Mouse (Mus musculus) kidney, adult 9 months (tissue): ENCODE results near the gene Aym1.
"Not testable (repeated sequence)": the region's sequence is repeated elsewhere in the genome, so short reads cannot be mapped to it uniquely, and the experiment has no call there.

Experiments used
- DNase-seq: peaks from one replicate; pipeline ENCODE4 v3.0.0; 2022

Aym1 gene

DNA sequence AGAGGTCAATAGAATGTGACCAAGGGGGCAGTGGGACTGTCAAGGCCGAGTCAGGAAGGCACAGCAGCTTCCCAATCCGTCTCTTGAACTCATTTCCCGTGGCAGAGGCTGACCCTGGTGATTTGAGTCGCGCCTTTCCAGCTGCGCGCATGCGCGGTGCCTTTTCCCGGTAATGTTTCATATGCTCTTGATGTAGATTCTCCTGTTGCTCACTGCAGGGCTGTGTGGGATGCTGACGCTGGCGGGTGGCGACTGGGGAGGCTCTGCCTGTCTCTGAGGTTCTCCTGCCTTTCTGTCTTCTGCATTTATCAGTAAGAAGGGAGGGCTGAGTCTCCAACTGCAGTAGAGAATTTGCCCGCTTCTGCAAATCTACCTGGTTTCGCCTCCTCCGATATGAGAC, 2.8 kb upstream of the Aym1 start:
- no peak for DNase-seq

DNA sequence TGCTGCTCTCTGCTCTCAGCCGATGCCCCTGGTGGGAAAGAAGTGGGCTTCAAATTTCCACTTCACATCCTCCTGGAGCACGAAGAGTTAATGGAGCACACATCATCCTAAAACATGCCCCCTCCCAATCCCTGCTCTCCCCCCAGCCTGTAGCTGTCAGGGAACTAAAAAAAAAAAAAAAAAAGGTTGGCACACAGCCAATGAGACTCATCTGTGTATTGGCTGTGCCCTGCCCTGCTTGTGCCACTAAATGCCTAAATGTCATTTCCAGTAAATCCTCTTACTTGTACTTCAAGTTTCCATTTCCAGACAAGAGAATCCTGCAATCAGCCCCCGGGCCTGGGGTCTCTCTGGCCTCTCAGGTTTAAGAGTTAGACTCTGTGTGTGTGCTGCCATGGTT, 562 bp downstream of the Aym1 start:
- no peak for DNase-seq

DNA sequence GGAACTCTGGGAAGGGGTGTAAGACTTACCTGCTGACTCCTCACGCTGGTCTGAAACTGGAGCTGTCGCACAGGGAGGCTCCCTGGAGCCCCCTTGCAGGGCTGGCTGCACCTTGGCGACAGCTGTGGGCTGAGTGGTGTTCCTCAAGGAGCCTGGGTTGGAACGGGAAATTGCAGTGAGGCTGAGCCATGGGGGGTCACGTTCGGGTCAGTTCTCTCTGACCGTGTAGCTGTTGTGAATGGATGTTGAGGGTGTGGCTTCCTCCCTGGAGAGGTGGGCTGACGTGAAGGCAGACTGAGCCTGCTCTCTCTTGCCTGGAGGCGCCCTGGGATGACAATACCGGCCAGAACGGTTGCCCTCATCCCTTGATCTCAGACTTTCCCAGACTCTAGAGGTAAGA, 1.7 kb downstream of the Aym1 start:
- DNase-seq: peak; percentile 19

DNA sequence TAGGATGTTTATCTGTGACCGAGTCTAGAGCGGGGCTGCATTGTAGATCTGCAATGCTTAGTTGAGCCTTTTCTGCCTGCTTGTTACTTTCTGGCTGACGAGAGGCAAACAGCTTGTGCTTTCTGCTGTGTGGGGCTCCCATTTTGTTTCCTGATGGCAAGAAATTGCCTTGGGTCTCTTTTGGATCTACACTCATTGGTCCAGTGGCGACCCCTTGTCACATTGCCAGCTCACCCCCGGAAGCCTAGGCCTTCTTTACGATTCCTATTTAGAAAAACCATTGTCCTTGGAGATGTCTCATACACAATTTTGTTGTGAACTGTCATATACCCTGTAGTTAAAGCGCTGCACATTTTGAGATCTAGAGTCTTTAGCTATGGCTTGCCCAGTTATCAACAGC, 4.2 kb downstream of the Aym1 start:
- no peak for DNase-seq

DNA sequence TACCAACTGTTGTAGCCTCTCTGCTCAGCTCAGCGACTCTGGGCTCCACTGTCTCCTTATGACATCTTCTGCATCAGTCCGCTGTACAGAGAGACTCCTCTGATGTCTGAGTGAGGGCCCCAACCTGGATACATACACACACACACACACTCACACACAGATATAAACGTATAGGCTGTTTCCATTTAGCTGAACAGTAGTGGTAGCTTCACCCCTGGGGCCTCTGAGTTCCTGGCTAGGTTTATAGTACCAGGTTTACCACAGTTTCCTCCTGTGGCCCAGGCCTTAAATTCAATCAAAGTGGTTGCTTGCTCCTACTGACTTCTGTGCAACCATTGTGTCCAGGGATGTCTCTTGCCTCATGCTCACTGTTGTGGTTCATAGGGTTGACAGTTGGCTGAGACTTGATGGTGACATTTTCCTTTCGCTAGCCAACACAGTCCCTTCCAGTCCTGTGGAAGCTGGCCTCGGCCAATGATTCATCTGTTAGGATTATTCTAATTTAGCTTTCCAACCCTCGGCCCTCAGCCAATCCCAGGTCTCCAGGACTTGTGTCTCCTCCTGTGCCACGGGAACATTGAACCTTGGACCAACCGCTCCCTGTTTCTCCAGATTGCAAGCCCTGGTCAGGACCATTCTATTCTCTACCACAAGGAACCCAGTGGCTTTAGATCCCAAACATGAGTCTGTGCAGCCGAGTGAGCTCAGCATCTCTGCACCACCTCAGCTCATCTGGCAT, 5.3 kb downstream of the Aym1 start:
- DNase-seq: peak; percentile 60

DNA sequence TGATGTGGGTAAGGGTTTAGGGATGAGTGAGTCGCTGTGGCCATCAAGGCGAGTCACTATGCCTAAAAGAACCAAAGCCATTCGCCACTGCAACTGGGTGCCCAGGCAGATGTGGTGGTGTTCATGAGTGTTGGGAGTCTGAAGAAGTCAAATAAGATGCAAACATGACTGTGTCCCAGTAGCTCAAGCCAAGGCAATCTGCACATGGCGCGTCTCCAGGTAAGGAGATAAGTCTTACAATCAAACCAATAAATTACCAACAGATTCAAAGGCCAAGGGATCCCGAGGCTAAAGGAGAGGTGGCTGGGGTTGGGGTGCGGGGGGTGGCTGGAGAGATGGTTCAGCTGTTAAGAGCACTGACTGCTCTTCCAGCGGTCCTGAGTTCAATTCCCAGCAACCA, 6.1 kb downstream of the Aym1 start:
- DNase-seq: no peak

DNA sequence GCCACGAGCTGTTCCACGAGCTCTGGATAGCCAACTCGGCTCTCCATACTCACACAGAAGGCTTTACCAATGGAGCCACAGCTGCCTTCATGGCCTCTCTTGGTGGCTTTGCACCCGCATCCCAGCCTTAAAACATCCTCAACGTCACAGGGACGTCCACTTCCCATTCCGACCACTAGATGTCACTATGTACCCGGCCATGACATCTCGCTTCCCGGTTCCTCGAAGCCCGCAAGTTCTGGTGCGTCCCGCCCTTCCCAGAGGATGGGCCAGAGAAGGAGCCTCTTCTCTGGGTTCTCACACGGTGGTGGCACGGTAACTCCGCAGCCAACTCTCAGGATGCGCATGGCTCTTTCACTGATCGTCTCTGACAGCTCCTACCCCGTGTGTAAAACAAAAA, 8.8 kb downstream of the Aym1 start:
- DNase-seq: peak; percentile 74

DNA sequence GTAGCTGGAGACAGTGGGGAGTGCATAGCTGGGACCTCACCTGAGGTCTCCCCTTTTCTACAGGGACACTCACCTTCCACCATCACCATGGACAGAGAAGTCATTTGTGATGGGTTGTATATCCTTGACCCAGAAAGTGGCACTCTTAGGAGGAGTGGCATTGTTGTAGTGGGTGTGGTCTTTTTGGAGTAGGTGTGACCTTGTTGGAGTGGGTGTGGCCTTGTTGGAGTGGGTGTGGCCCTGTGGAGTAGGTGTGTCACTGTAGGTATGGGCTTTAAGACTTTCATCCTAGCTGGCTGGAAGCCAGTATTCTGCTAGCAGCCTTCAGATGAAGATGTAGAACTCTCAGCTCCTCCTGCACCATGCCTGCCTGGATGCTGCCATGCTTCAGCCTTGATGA, 10.6 kb downstream of the Aym1 start:
- not testable (repeated sequence) for DNase-seq

DNA sequence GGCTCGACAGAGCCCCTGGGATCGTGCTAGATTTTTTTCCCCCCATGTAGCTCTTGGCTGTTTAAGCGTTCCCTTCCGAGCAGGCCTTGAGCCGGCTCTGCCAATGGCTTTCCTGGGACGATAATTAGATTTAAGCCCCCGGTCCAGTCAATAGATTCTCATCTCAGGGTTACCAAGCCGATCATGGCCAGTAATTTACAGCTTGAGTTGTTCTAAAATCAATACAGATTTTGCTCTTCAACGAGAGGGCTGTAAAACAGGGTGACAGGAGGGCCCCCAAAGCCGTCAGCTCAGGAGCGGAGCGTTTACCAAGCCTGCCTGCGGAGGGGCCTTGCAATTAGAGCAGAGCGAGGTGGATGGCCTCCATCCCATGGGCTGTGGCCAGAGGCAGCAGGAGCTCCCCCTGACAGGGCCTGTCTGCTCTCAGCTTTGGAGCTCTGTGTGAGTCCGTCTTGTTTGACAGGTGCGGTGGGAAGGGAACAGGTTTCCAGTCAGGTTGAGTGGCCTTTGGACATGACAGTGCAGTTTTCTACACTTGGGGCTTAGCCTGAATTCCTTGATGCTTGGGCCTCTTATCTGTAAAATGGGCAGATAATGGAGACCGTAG, 12.3 kb downstream of the Aym1 start:
- no peak for DNase-seq

DNA sequence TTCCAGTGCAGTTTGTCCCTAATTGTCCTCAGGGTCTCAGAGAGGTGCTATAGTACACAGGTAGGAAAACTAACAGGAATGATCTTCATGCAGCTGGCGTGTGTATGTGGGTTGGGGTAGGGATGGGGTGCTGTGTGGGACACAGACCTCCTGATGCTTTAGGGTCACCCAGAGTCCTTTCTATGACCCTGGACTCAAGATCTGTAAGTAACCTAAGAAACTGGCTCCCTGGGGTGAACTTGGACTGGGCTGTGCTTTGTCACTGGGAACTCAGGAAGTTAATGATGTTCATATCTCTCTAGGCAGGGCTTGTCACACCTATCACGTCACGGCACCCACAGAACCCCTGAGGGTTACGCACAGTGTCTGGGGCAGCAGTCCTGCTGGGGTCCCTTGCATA, 15.4 kb downstream of the Aym1 start:
- no peak for DNase-seq

DNA sequence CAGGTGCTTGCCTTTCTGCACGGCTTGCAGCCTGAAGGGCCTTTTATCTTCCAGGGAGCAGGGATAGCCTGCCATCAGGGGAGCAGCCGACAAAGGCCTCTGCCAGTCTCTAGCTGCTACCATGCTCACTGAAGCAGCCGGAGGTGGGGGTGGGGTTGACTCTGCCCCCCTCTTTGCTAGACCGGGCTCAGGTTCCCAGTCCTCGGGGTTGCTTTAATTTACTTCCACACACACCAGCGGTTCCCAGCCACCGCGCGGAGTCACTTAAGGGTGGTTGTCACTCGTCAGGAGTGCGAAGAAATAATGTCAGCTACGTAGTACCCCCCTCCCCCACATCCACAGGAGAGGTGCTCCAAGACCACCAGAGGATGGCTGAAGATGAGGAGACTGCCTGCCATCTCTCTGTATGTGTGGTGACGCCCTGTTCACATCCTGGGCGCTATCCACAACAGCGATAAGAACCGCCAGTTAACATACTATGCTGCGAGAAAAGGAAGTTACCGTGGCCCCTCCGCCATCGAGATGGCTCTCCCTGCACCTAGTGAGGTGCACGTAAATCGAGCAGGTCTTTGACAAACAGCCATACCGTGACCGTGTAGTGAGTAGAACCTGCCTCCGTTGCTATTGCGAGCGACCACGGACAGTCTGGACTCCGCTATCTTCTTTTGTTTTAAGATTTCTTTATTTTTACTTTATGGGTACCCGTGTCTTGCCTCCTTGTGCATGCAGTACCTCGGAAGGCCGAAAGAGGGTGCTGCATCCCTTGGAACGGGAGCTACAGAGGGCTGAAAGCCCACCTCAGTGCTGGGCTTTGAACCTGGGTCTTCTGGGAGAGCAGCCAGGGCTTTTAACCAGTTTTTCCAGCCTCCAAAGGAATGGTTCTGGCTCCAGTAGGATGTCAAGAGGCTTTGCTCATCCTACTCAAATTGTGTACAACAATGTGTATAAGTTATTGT, 16.2 kb downstream of the Aym1 start:
- peak; percentile 27 for DNase-seq

DNA sequence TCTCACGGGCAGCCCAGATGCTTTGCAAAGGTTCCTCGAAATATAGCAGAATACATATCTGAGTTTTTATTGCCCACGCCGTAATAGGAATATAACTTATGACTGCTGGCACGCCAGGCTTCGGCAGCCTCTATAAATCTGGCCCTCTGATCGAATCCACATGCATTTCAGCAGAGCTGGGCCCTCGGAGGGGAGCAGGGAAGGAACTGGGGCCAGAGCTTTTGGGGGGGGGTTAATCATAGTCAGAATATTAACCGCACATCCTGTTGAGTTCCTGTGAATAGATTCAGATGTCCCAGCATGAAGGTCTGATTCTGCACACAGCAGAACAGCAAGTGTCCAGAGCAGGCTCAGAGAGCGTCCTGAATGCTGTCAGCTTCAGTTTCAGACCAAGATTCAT, 17.2 kb downstream of the Aym1 start:
- no peak for DNase-seq

DNA sequence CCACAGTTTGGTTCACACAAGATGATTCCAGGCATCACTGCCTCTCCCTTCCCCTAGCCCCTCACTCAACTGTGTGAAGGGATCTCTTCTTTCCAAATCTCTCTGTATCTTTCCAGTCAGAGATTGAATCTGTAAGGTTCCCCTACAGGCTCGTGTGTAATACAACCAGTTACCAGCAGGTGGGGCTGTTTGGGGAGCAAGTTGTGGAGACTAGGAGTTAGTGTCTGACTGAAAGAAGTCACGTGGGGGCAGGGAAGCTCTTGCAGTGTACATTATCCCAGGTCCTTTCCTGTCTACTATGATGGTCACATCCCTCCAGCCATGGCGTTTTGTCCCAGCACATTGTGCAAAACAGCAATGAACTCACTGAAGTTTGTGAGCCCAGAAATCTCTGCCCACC, 18.7 kb downstream of the Aym1 start:
- DNase-seq: peak; percentile 41

DNA sequence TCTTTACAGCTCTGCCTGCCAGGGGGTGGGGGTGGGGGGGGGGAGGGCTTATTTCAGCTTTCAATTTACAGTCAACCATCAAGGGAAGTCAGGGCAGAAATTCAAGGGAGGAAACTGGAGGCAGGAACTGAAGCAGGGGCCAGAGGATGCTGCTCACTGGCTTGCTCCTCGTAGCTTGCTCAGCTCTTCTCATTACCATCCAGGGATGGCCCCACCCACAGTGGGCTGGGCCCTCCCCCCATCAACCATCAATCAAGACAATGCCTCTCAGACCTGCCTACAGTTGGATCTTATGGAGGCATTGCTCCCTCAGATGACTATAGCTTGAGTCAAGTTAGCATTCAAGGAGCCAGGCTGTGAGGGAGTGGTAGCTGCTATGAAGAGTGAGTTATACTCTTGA, 19.2 kb downstream of the Aym1 start:
- DNase-seq: no peak

DNA sequence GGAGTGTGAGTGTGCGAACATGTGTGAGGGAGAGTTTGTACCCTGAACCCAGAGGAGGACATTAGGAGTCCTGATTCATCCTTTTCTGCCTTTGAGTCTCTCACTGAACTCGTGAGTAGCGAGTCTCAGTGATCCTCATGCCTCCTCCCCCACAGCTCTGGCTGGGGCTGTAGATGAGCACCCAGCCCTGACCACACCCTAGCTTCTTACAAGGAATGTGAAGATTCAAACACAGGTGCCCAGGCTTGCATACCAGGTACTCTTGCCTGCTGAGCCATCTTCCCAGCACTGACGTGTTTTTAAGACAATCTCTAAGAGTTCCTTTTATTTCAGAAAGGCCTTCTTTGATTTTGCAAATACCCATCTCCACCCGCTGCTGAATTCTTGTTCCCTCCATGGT, 22.3 kb downstream of the Aym1 start:
- DNase-seq: no peak

DNA sequence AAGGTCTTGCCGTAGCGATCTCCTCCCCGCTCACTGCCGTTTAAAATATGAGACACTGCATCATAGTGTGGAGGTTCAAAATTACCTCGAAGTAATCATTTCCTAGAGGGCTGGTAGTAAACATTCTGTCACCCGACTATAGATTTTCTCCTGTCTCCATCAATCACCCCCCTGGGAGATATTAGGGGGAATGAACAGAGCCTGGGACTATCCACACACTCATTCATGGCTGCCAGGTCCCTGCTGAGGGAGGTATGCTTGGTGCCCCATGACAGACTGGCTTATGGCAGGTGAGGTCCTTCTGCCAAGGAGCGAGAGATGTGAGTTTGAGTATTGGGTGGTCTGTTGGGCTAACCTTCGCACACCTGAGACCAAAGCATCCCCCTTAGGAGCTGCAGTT, 23.5 kb downstream of the Aym1 start:
- no peak for DNase-seq

DNA sequence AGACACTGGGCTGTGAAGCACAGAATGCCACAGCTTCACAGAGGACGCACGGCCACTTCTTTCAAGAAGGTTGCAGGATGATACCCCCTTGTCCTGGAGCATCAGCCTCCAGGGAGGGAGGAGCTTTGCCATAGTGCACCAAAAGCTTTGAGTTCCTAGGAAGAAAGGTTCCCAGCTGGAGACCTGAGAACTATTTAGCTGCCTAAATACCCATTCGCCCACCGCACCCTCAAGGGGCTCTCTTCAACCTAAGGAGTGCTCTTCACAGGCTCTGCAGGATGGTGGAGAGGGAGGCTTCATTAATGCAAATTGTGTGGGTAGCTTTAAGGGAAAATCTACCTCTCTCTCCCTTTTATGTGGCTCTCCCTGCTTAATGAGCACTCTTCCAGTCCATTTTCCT, 25.5 kb downstream of the Aym1 start:
- no peak for DNase-seq

DNA sequence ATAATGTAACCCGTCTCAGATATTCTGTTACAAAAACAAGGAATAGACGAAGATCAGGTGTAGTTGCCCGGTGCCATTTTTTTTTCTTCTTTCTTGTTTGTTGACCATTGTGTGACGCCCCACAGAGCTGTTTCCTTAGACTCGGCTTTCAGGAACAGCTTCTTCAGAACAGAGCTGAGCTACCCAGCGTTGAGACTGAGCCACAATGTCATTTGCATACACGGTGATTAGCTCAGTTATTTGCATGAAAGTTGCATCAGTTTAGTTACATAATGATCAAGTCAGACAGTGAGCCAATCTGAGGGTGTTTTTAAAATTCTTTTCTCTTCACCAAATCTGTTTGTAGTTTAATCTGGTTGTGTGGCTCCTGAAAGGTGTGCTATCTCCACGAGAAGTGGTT, 36.7 kb downstream of the Aym1 start:
- DNase-seq: no peak

DNA sequence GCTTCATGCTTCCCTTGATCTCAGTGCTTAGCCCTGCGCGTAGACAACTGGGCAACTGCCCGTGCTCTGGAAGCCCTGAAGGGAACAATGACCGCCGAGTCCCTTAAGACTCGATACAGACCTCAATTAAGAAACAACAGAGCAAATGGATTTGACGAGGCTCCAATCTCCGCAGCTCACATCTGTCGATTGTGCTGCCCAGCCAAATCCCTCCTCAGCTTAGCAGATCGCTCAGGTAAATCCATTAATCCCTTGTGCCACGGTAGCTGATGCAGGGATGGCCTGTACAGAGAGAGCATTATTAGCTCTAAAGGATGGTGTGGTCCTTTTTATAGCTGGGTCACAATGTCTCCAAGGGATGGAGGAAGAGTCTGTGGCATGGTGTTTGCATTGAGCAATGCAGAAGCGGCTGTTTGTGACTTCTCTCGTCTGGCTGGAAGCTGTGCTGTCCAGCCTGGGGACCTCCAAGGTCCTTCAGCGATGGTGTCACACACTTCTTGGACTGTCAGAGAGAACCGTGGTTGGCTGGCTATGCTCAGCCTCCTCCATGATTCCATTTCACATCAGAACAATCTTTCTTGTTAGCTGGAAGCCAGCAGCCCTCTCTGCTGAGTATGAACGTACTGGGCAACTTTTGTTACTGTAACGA, 39.3 kb downstream of the Aym1 start:
- DNase-seq: no peak

DNA sequence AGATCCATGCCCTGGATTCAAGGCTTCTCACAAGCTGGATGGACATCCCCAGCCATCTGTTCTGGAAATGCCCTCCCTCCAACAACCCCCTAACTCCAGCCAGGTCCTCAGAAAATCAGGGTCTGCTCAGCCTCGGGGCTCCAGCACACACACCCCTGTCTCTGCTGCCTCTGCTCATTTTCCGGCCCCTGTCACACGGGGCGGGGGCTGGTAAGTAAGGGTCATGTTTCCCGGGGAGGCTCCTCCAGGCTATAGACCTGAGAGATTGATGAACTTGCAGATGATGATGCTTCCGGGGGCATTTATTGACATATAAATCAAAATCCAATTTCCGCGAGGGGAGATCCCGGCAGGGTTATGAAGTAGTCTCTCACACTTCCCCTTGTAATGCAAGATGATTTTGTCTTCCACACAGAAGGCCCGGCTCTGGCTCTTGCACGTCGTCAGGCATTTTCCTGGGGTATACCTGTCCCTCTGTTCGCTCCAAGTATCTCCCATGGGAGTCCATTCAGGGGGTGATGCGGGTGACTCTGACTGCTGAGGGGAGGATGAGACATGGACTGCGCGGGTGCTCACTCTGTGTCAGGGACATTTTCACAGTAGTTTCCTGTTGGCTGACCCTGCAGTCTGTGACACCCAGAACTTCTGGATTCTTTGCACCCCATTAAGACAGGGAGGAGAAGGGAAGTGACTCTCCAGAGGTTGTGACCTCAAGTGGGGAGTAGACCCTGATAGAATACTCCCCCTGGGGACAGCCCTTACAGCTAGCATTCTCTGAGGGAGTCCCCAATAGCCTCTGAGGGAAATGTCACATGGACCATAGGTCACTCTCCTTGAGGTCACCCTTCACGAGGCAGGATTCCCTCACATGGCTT, 40.6 kb downstream of the Aym1 start:
- DNase-seq: no peak

DNA sequence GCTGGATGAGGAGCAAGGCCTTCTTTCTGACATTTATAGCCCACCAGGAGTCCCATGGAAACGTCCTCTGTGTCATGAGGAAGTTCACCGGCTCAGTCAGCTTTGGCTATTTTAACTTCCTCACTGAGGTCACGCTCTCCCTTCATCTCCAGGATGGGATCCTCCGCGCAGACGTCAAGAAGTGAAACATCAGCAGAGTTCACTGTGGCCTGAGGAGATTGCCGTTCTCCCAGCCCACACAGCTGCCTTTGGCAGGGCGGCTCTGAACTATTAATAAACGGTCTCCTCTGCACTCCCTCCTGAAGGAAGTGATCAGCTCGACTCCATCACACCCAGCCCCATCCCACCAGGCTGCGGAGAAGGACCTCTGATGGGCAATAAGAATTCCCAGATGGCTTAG, 45.6 kb downstream of the Aym1 start:
- no peak for DNase-seq

DNA sequence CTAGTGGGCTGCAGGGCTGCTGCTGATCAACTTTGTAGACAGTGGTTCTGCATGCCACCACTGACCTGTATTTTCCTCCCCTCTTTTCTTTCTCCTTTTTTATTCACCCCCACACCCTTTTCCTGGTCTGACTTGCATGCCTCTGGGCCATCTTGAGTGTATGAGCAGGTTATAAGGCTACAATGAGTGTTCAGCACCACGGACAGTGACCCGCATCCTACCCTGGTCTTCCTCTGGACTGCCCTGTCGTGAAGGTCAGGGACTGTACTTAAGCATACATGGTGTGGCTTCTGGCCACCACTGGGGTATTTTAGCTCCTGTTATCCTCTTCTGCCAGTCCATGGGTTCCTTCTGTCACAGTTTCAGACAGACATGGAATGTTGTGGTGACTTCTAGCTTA, 50.3 kb downstream of the Aym1 start:
- DNase-seq: peak; percentile 20
